Mouse (Mus musculus): Measurements from ENCODE around the gene Idh3a.

DNA sequence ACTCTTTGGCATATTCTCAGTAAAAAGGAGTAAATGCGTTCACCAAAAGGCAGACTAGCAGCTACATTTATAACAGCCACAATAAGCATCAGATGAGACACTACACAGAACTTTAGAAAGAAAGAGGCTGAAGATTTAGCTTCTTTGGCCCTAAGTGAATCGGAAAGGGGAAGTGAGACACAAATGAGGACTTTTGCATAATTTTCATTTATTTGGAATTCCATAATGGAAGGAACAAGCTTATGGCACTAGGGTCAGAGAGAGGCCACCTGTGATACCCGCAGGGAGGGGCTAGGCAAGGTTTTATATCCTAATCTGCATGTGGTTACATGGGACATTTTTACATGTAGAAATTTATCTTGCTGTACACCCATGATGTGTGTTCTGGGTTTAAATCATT lies 48.7 kb upstream of the Idh3a start:
- TF ChIP-seq GABPA (IDR thresholded peaks at IDR 0.05; ENCODE audit: low read depth, low read length): no peak
- TF ChIP-seq CTCF (IDR thresholded peaks at IDR 0.05 in 2 of 3, conservative IDR thresholded peaks at IDR 0.05 in 1 of 3; ENCODE audit: control insufficient read depth in 1 of 3, insufficient read depth in 1 of 3, low read depth in 2 of 3, low read length in 3 of 3, poor library complexity in 1 of 3, severe bottlenecking in 1 of 3): no peak
- no peak for TF ChIP-seq GATA1 (IDR thresholded peaks at IDR 0.05; ENCODE audit: low read depth, low read length)
- TF ChIP-seq POLR2A (IDR thresholded peaks at IDR 0.05; ENCODE audit: control insufficient read depth in 1 of 2, insufficient read depth in 1 of 2, low read depth in 1 of 2, low read length in 2 of 2, poor library complexity in 1 of 2): no peak

Measured in MEL (cell line).